Mouse (Mus musculus): ENCODE measurements at regions not wholly inside any gene's neighbourhood (a gene's known extent, or its start where the extent isn't known, plus 50 kb on each side); places are given as distances from the start of the nearest gene placed in this dataset.
A peak's percentile ranks its signal among the peaks of the same experiment; 100 is the strongest.

DNA sequence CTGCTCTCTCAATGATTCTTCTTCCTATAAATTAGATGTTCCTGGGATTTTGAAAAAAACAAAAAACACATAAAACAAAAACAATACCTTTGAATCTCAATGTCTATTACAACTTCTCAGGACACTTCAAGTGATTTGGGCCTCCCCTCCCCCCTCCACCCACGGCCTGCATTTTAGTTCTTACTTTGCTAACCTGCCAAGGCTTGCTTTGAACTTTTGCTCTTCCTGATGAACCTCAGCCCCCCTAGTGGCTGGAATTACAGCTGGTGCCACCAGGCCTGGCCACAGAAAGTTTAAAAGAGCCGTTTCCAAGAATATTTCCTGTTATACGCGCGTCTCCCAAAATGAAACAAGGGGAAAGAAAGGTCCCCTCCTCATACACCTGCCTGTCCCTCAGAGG is 253.4 kb downstream of the Ajap1 start:
- Histone ChIP-seq H3K4me2 (no peak overlapping the region), H3K9ac (no peak overlapping the region)
- 48% methylated on average over 5 of the region's 5 CpGs for WGBS

DNA sequence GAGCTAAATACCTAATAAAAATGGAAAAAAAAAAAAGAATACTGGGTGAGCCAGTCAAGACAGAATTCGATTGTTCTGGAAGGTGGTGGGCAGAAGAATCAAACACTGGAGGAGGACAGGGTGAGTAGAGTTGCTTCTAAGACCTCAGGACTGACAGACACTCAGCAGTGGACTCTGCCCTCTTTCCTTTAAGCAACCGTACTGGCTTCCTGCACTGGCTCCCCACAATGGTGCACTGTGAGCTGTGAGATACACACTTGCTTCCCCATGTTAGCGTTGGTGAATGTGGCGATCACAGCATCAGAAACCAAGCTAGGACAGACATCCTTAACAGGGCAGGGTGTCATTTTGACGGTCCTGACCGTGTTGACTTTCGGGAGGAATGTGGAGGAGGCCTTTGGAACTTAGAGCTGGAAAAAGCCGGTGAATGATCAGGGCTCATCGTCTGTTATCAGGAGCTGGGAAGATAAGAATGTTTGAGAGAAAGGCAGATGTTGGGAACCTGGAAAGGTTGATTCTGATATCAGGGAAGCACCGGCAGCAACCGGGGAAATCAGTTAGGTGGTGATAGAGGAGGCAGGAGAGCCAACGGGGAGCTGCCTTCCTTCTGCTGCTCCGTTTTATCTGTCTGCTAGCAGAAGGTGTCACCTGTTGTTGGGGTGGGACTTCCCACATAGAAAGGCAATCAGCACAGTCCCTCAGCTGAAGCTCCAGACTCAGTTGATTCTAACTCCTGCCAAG is 254.8 kb downstream of the Ajap1 start:
- ATAC-seq (ENCODE audit: insufficient read depth): no peak
- H3K4me3 ChIP-seq (ENCODE audit: low read depth, low read length): no peak overlapping the region
- no peaks in the 10 kb centered on the region for H3K4me1 ChIP-seq (ENCODE audit: insufficient read depth)
- H3K9ac ChIP-seq: no peak overlapping the region
- TF ChIP-seq CTCF (IDR thresholded peaks at IDR 0.05; ENCODE audit: low read depth): no peak
- no peak for DNase-seq
- H3K27me3 ChIP-seq (ENCODE audit: insufficient read depth, low read length): no peaks in the 10 kb centered on the region
- no peak overlapping the region for H3K27ac ChIP-seq (ENCODE audit: low read depth)
- H3K4me2 ChIP-seq: no peak overlapping the region
- 25% methylated on average over 13 of the region's 13 CpGs for WGBS
- H3K36me3 ChIP-seq (ENCODE audit: insufficient read depth): no peaks in the 10 kb centered on the region
- no peaks in the 10 kb centered on the region for H3K9me3 ChIP-seq (ENCODE audit: low read depth, low read length)

More for the DNA sequence above, 253.4 kb downstream of the Ajap1 start:
- Histone ChIP-seq H3K27ac (ENCODE audit: low read depth) (no peak overlapping the region), H3K36me3 (ENCODE audit: insufficient read depth) (no peaks in the 10 kb centered on the region), H3K4me1 (ENCODE audit: insufficient read depth) (no peaks in the 10 kb centered on the region), H3K9me3 (ENCODE audit: low read depth, low read length) (no peaks in the 10 kb centered on the region), H3K4me3 (ENCODE audit: low read depth, low read length) (no peak overlapping the region), H3K27me3 (ENCODE audit: insufficient read depth, low read length) (no peaks in the 10 kb centered on the region)
- TF ChIP-seq CTCF (IDR thresholded peaks at IDR 0.05; ENCODE audit: low read depth): no peak
- DNase-seq (no peak), ATAC-seq (ENCODE audit: insufficient read depth) (no peak)

DNA sequence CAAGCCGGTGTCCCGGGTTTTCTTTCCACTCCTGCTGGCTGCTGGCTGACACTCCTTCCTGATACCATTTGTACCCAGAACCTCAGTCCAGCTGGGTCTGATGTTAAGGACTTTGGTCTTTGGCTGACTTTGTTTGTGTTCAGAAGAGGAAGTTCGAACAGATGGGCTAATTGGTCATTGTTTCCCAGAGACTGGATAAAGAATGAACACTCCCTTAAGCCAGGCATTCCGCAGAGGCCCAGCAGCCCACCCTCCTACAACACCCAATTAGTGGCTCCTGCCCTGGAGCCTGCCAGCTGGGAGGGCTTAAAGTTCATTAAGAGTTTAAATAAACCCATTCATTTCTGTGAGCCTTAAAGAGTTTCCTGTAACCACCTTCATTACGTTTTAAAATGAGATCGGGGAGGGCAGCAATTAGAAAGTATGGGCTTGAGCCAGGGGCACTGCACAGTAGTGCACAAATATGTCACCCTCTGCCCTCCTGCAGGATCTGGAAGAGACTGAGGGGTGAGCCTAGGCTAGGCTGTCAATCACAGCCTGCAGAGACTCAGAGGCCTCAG is 257.9 kb downstream of the Ajap1 start:
- no peak overlapping the region for H3K4me3 ChIP-seq (ENCODE audit: low read depth, low read length)
- H3K9me3 ChIP-seq (ENCODE audit: low read depth, low read length): no peaks in the 10 kb centered on the region
- H3K36me3 ChIP-seq (ENCODE audit: insufficient read depth): no peaks in the 10 kb centered on the region
- 11% methylated on average over 6 of the region's 6 CpGs for WGBS
- ATAC-seq (ENCODE audit: insufficient read depth) (peak; percentile 82), DNase-seq (peak; percentile 72)
- H3K4me1 ChIP-seq (ENCODE audit: insufficient read depth): no peaks in the 10 kb centered on the region
- no peak overlapping the region for H3K9ac ChIP-seq
- H3K4me2 ChIP-seq: no peak overlapping the region
- no peaks in the 10 kb centered on the region for H3K27me3 ChIP-seq (ENCODE audit: insufficient read depth, low read length)
- peak overlapping the region; percentile 24; the same call in 1 of the 2 replicates for H3K27ac ChIP-seq (ENCODE audit: low read depth)
- TF ChIP-seq CTCF (IDR thresholded peaks at IDR 0.05; ENCODE audit: low read depth): no peak

DNA sequence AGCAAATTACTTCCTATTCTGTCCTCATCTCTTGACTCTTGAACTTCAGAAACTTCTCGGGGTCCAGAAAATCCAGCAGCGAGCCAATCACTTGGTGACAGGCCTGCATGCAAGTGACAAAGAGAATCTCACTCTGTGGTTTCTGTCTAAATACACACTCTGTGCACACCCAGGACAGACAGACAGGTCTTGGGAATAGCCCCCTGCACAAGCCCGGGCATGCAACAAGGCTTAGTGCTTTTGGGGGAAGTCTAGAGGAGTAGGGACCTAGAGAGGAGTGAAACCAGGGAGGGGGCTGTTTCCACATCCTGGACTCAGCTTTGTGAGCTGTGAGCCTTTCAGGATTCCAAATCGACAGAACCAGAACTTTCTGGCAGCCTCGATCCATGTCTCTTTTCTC is 259.6 kb downstream of the Ajap1 start:
- H3K9me3 ChIP-seq (ENCODE audit: low read depth, low read length): no peaks in the 10 kb centered on the region
- H3K36me3 ChIP-seq (ENCODE audit: insufficient read depth): no peaks in the 10 kb centered on the region
- 84% methylated on average over 5 of the region's 5 CpGs for WGBS
- no peak overlapping the region for H3K27ac ChIP-seq (ENCODE audit: low read depth)
- DNase-seq (no peak), ATAC-seq (ENCODE audit: insufficient read depth) (no peak)
- H3K9ac ChIP-seq: no peak overlapping the region
- H3K4me1 ChIP-seq (ENCODE audit: insufficient read depth): no peaks in the 10 kb centered on the region
- no peak overlapping the region for H3K4me2 ChIP-seq
- H3K4me3 ChIP-seq (ENCODE audit: low read depth, low read length): no peak overlapping the region
- TF ChIP-seq CTCF (IDR thresholded peaks at IDR 0.05; ENCODE audit: low read depth): no peak
- no peaks in the 10 kb centered on the region for H3K27me3 ChIP-seq (ENCODE audit: insufficient read depth, low read length)

DNA sequence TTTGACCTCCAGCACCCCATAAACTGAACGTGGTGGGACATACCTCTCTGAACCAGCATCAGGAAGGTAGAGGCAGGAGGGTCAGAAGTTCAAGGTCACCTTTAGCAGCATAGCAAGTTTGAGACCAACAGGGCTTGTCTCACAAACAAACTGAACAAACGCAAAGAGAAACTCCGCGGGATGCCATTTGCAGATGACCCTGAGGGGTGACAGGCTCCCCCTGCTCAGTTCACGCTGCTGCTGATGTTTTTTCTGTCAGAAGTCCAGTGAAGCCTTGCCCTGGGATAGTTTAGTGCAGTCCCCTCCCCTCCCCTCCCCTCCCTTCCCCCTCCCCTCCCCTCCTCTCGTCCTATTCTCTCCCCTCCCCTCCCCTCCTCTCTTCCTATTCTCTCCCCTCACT is 262.1 kb downstream of the Ajap1 start:
- no peak overlapping the region for H3K4me2 ChIP-seq
- H3K27ac ChIP-seq (ENCODE audit: low read depth): no peak overlapping the region
- H3K36me3 ChIP-seq (ENCODE audit: insufficient read depth): no peaks in the 10 kb centered on the region
- H3K27me3 ChIP-seq (ENCODE audit: insufficient read depth, low read length): no peaks in the 10 kb centered on the region
- DNase-seq (no peak), ATAC-seq (ENCODE audit: insufficient read depth) (0 out of 2 replicates have a peak, but pooled peaks have one; percentile 23)
- no peaks in the 10 kb centered on the region for H3K9me3 ChIP-seq (ENCODE audit: low read depth, low read length)
- no peaks in the 10 kb centered on the region for H3K4me1 ChIP-seq (ENCODE audit: insufficient read depth)
- no peak overlapping the region for H3K9ac ChIP-seq
- TF ChIP-seq CTCF (IDR thresholded peaks at IDR 0.05; ENCODE audit: low read depth): no peak
- no peak overlapping the region for H3K4me3 ChIP-seq (ENCODE audit: low read depth, low read length)
- 9% methylated on average over 5 of the region's 6 CpGs for WGBS

DNA sequence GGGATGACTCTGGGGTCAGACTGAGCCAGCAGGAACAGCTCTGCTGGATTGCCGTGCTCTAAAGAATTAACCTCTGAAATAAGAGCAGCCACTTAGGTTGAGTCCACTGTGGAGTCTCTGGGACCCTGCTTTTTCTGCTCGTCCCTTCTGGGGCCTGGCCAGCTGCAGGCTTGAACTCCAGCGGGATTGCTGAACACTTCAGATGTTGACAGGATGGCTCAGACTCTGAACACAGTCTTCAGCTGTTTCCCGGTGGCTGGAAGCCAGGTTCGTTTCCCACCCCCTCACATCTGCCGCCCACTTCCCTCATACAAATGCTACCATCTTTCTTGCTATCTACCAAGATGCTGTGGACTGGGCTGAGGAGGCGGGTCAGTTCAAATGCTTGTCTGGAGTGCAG is 262.5 kb downstream of the Ajap1 start:
- H3K27ac ChIP-seq (ENCODE audit: low read depth): no peak overlapping the region
- peak; percentile 69 for ATAC-seq (ENCODE audit: insufficient read depth)
- no peak overlapping the region for H3K9ac ChIP-seq
- no peaks in the 10 kb centered on the region for H3K9me3 ChIP-seq (ENCODE audit: low read depth, low read length)
- H3K4me2 ChIP-seq: no peak overlapping the region
- H3K27me3 ChIP-seq (ENCODE audit: insufficient read depth, low read length): no peaks in the 10 kb centered on the region
- DNase-seq: peak; percentile 77
- H3K4me3 ChIP-seq (ENCODE audit: low read depth, low read length): no peak overlapping the region
- WGBS: 8% methylated on average over 7 of the region's 7 CpGs
- H3K4me1 ChIP-seq (ENCODE audit: insufficient read depth): no peaks in the 10 kb centered on the region
- no peaks in the 10 kb centered on the region for H3K36me3 ChIP-seq (ENCODE audit: insufficient read depth)
- TF ChIP-seq CTCF (IDR thresholded peaks at IDR 0.05; ENCODE audit: low read depth): no peak

DNA sequence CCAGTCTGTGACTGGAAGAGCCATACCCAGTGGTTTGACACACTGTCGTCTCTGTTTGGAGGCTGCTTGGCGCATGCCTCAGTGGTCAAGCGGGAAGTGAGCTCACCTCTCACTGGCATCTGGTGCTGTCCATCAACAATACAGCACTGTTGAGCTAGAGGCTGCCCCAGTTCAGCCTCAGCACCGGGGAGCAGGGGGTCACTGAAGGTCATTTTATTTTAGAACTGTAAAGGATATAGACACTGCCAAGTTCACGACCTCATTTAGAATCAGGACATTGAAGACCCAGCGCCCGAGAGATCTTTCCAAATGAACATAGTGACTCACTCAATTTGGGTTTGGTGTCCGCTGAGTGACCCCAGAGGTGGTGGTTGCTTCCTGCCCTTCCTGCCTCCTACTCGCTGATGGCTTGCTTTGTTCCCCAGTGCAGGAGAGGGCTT is 265.1 kb downstream of the Ajap1 start:
- Histone ChIP-seq H3K27ac (ENCODE audit: low read depth) (no peak overlapping the region), H3K4me2 (no peak overlapping the region), H3K27me3 (ENCODE audit: insufficient read depth, low read length) (no peaks in the 10 kb centered on the region), H3K9ac (no peak overlapping the region), H3K9me3 (ENCODE audit: low read depth, low read length) (no peaks in the 10 kb centered on the region), H3K4me1 (ENCODE audit: insufficient read depth) (no peaks in the 10 kb centered on the region), H3K36me3 (ENCODE audit: insufficient read depth) (no peaks in the 10 kb centered on the region), H3K4me3 (ENCODE audit: low read depth, low read length) (no peak overlapping the region)
- ATAC-seq (ENCODE audit: insufficient read depth) (no peak), DNase-seq (peak; percentile 6)
- 62% methylated on average over 9 of the region's 9 CpGs for WGBS
- TF ChIP-seq CTCF (IDR thresholded peaks at IDR 0.05; ENCODE audit: low read depth): no peak
